Comparison of ENCODE assay signal across 24 mouse cellular contexts in genomic region chr1:191439011-191439410, GRCm38 (mm10). TPM values are rescaled to one million over a fixed set of nuclear protein-coding genes. Genes with fewer than 3 reads are reported as not detected.
DNase-seq lines count a peak whose midpoint lies in the region; ATAC-seq and TF ChIP-seq lines count a peak whose summit lies in the region.
"Had no signal": no experiment of that assay in that cellular context is flagged by ENCODE, and none has a peak within 500 bp of the region (broad histone marks: within the 10 kb centered on the region; RNA-seq: fewer than 3 reads in every experiment).

No protein-coding gene starts in this region.

- H3K9ac ChIP-seq in lung, embryonic 15.5 days: no peak overlapping the region
- no peak overlapping the region for H3K9ac ChIP-seq in stomach, postnatal 0 days (ENCODE audit: low read length)
- H3K9ac ChIP-seq in intestine, embryonic 16.5 days (ENCODE audit: low read depth, low read length): no peak overlapping the region
- H3K9ac ChIP-seq: forebrain, embryonic 15.5 days; heart, embryonic 13.5 days; hindbrain, embryonic 15.5 days; liver, embryonic 14.5 days; neural tube, embryonic 12.5 days had no signal

- no peak for ATAC-seq in lung, embryonic 15.5 days (ENCODE audit: borderline replicate concordance, extremely low read depth, low FRiP score, low TSS enrichment)
- peak; percentile 41 for ATAC-seq in inflammation-experienced regulatory T-cells, adult 6 months
- no peak for ATAC-seq in stomach, postnatal 0 days (ENCODE audit: low FRiP score, low TSS enrichment)
- ATAC-seq in megakaryocyte, adult 5-6 weeks (ENCODE audit: poor library complexity, severe bottlenecking): no peak
- no peak for ATAC-seq in intestine, embryonic 16.5 days
- ATAC-seq: forebrain, embryonic 15.5 days; midbrain, embryonic 16.5 days had no signal

- no peak for DNase-seq in lung, postnatal 36 days
- peak; percentile 29 for DNase-seq in ZHBTc4 (ENCODE audit: low read depth, low spot score)
- DNase-seq in stomach, postnatal 0 days (ENCODE audit: low spot score): no peak
- DNase-seq: B cell, adult 2 months; cerebellum, adult 8-10 months; gastrocnemius, postnatal 10 days; heart, postnatal 10 days; kidney, adult 9 months; kidney, postnatal 25 days; liver; lung, adult 2 months; thymus, postnatal 14 days had no signal

- no peaks in the 10 kb centered on the region for H3K9me3 ChIP-seq in lung, embryonic 15.5 days
- H3K9me3 ChIP-seq in stomach, postnatal 0 days (ENCODE audit: control insufficient read depth, low read length): no peaks in the 10 kb centered on the region
- no peaks in the 10 kb centered on the region for H3K9me3 ChIP-seq in intestine, embryonic 16.5 days (ENCODE audit: control insufficient read depth, low read length)
- H3K9me3 ChIP-seq: forebrain, embryonic 15.5 days; heart, embryonic 13.5 days; hindbrain, embryonic 10.5 days; hindbrain, embryonic 15.5 days; neural tube, embryonic 12.5 days had no signal

- no peak overlapping the region for H3K4me2 ChIP-seq in lung, embryonic 15.5 days
- H3K4me2 ChIP-seq in stomach, postnatal 0 days (replicated peaks; ENCODE audit: low read depth): no peak overlapping the region
- H3K4me2 ChIP-seq in intestine, embryonic 16.5 days (ENCODE audit: low read depth, low read length): no peak overlapping the region
- H3K4me2 ChIP-seq: forebrain, embryonic 15.5 days; heart, embryonic 13.5 days; hindbrain, embryonic 15.5 days; midbrain, embryonic 11.5 days; neural tube, embryonic 12.5 days had no signal

- no peaks in the 10 kb centered on the region for H3K27me3 ChIP-seq in lung, embryonic 15.5 days
- H3K27me3 ChIP-seq in stomach, postnatal 0 days (ENCODE audit: control insufficient read depth, insufficient read depth, low read length): no peaks in the 10 kb centered on the region
- no peaks in the 10 kb centered on the region for H3K27me3 ChIP-seq in intestine, embryonic 16.5 days (replicated peaks; ENCODE audit: control insufficient read depth, insufficient read depth, low read length)
- H3K27me3 ChIP-seq: forebrain, embryonic 15.5 days; heart, embryonic 13.5 days; hindbrain, embryonic 15.5 days; neural tube, embryonic 12.5 days had no signal

- H3K4me1 ChIP-seq in lung, embryonic 15.5 days: peaks cover 40% of the 10 kb centered on the region
- 0 out of 2 replicates have a peak, but pooled peaks cover 2% of the 10 kb centered on the region for H3K4me1 ChIP-seq in stomach, postnatal 0 days (replicated peaks; ENCODE audit: control insufficient read depth, insufficient read depth)
- H3K4me1 ChIP-seq in intestine, embryonic 16.5 days (ENCODE audit: control insufficient read depth, insufficient read depth, low read length): peaks cover 6% of the 10 kb centered on the region; the same call in 1 of the 2 replicates

- TF ChIP-seq CTCF in stomach, postnatal 0 days (IDR thresholded peaks at IDR 0.05; ENCODE audit: low read depth): no peak

- 46% methylated on average over 3 of the region's 3 CpGs for WGBS in lung, embryonic 15.5 days
- 64% methylated on average over 3 of the region's 3 CpGs for WGBS in stomach, postnatal 0 days
- WGBS in intestine, embryonic 16.5 days: 58% methylated on average over 3 of the region's 3 CpGs

- TF ChIP-seq EP300 in stomach, postnatal 0 days (optimal IDR thresholded peaks at IDR 0.05): no peak

- H3K36me3 ChIP-seq in lung, embryonic 15.5 days: no peaks in the 10 kb centered on the region
- H3K36me3 ChIP-seq in stomach, postnatal 0 days (ENCODE audit: control insufficient read depth, insufficient read depth, low read length): no peaks in the 10 kb centered on the region
- no peaks in the 10 kb centered on the region for H3K36me3 ChIP-seq in intestine, embryonic 16.5 days (ENCODE audit: control insufficient read depth, insufficient read depth, low read length)
- H3K36me3 ChIP-seq: forebrain, embryonic 15.5 days; heart, embryonic 13.5 days; hindbrain, embryonic 10.5 days; hindbrain, embryonic 15.5 days; neural tube, embryonic 12.5 days had no signal

- peak overlapping the region; percentile 35 for H3K27ac ChIP-seq in lung, embryonic 15.5 days
- peak overlapping the region; percentile 8; the same call in 1 of the 2 replicates for H3K27ac ChIP-seq in stomach, postnatal 0 days (replicated peaks)
- H3K27ac ChIP-seq in intestine, embryonic 16.5 days (ENCODE audit: low read length): no peak overlapping the region
- H3K27ac ChIP-seq: forebrain, embryonic 15.5 days; heart, embryonic 13.5 days; hindbrain, embryonic 10.5 days; hindbrain, embryonic 15.5 days; liver, embryonic 14.5 days; neural tube, embryonic 12.5 days had no signal

- H3K4me3 ChIP-seq in lung, embryonic 15.5 days: no peak overlapping the region
- no peak overlapping the region for H3K4me3 ChIP-seq in stomach, postnatal 0 days (ENCODE audit: low read depth, low read length)
- no peak overlapping the region for H3K4me3 ChIP-seq in intestine, embryonic 16.5 days (ENCODE audit: low read length)
- H3K4me3 ChIP-seq: forebrain, embryonic 15.5 days; heart, embryonic 13.5 days; hindbrain, embryonic 10.5 days; hindbrain, embryonic 15.5 days; neural tube, embryonic 12.5 days had no signal

RNA-seq across cellular contexts. Expression of gene Ppp2r5a, which starts 35.9 kb away (rescaled TPM):
- 27.1 and 32.2 TPM in 2 replicates for polyA plus RNA-seq in lung, embryonic 15.5 days (2015; fragmentation: Nextera tagmentation; extraction: Ambion mirVana)
- 10 to 100 TPM; 33.7 to 66.6 (median 43.3) TPM for polyA plus RNA-seq in inflammation-experienced regulatory T-cells, adult 6 months (2017; shearing (Covaris generic))
- polyA plus RNA-seq in stomach, postnatal 0 days (2015; fragmentation: Nextera tagmentation; extraction: Ambion mirVana): 28.4 and 32.9 TPM in 2 replicates
- 333 and 372 TPM in 2 replicates for total RNA-seq in megakaryocyte, adult 5-6 weeks (2015)
- total RNA-seq in megakaryocyte, adult 5-6 weeks (2017): 428 and 451 TPM in 2 replicates
- 11.3 and 11.8 TPM in 2 replicates for polyA plus RNA-seq in intestine, embryonic 16.5 days (2015; fragmentation: Nextera tagmentation; extraction: Ambion mirVana)
